Mouse (Mus musculus): ENCODE data around the gene Larp4b.
A peak's percentile ranks its signal among the peaks of the same experiment; 100 is the strongest.
"Not testable (repeated sequence)": the region's sequence is repeated elsewhere in the genome, so short reads cannot be mapped to it uniquely, and the experiment has no call there.

The Larp4b gene

DNA sequence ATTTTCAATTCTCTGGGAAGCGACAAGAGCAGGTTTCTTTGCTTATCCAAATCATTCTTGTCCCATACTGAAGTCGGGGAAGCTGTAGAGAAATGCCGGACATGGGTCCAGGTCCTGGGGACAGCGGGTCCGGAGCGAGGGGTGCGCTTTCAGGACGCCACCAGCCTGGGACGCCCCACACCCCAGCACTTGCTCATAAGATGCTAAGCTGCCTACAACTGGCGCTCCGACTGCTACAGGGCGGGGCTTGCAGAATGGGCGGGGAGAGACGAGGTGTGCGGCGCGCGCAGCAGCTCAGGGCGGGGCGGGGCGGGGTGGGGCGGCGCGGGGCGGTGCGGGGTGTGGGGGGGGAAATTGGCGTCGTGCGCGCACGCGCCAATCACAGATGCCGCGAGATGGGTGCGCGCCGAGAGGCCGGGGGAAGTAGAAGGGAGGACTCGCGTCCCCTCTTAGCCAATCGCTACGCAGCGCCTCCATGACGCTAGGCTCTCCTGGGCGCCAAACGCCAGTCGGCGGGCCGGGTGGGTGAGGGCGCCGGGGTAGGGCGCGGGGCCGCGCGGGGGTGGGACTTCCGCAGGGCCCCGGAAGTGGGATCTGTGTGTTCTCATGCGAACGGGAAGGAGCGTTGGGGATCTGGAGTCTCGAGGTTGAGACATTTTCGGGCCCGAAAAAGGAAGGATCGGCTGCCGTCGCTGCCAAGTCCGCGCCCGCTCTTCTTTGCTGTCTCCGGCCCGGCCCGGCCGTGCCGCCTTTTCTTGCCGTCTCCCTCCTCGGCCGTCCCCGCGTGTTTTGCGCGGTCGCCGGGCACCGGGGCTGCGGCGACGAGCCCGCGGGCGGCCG lies at the start of gene Larp4b:
Gene Larp4b (plus strand): TSS at position 566 of the 840 bp plus-strand sequence.
- DNase-seq: peak; percentile 98

- DNase-seq: no peak
Measured at GRCm38 (mm10) chr13:9044731-9045130, 49.0 kb upstream of the Larp4b start.

DNA sequence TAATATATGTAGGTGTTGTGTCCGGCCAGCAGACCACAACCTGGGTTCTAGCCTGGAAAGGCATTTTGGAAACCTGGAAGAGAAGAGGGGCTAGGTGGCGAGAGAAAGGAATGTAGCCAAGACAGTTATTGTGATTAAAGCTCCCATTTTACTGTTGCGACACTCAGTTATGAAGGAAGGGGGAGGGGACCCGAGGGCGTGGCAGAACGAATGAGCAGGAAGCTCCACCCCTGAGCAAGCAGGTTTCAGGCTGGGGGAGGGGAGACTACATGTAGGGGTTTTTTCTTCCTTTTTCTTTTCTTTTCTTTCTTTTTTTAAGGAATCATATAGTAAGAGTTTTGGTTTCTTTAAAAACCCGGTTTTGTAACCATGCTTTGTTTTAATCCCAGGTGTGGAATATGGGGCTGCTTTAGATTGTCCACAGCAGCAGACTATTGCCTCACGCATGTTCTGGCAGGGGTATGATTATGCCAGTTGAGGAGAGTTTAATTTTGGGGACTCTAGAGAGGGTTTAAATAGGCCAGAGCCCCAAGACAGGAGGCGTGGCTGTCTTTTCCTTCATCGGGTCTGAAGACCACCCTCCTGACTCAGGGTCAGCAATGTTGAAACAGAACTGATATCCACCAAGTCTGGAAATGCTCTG lies 41.5 kb upstream of the Larp4b start:
- not testable (repeated sequence) for DNase-seq

DNA sequence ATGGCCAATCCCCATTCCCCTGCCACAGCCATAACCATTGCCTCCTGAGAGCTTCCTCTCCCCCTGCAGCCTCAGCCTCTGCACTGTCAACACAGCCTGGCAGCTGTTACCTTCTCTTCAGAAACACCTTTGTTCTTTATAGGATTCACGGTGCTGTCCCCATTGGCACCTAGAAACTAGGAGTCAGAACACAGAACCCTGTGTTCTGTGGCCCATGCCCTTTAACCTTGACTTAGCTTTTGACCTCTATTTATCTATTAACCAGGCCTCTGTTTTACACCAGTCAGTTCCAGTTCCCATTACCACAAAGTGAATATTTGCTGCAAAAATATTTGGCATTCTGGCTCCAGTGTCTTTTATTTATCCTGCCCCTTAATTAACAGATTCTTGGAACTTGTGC lies 36.4 kb upstream of the Larp4b start:
- no peak for DNase-seq

- DNase-seq: no peak
Measured at GRCm38 (mm10) chr13:9058706-9059105, 35.0 kb upstream of the Larp4b start.

GRCm38 (mm10) chr13:9061394-9061793 lies 32.3 kb upstream of the Larp4b start:
- no peak for DNase-seq

- DNase-seq: peak; percentile 35
Measured at GRCm38 (mm10) chr13:9064196-9064595, 29.5 kb upstream of the Larp4b start.

DNA sequence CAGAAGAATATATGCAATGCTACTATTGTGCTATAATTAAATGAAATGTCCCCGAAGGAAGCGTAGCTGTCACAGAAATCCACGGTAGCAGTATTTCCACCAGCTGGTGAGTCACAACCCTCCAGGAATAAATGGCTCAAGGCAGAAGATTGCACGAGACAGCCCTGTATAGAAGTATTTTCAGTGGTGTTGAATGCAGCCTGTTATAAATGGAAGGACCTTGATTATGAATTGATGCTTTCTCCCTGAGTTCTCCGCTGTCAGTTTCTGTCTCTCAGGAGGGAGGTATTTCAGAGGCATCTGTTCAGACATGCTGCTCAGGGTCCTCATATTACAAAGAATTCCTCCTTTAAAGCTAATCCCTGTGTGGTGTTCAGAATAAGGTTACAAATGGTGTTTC lies 27.6 kb upstream of the Larp4b start:
- DNase-seq: no peak

GRCm38 (mm10) chr13:9071008-9071407 lies 22.7 kb upstream of the Larp4b start:
- no peak for DNase-seq

DNA sequence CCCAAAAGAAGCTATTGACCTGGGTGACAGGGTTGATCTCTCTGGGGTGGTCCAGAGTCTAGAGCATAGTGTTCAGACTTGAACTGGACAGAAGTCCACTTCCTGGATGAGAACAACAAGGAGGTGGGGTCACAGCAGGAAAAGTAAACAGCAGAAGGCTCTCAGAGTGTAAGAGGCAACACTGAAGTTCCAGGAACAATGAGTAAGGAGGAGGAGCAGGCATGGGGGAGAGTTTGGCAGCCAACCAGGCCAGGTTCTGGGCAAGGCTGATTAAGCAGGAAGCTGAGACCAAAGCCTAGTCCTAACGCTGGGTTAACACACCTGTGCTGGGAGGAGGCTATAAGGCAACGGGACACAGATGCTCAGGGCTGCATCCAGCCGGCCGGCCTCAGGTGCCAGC lies 19.9 kb upstream of the Larp4b start:
- DNase-seq: no peak

DNA sequence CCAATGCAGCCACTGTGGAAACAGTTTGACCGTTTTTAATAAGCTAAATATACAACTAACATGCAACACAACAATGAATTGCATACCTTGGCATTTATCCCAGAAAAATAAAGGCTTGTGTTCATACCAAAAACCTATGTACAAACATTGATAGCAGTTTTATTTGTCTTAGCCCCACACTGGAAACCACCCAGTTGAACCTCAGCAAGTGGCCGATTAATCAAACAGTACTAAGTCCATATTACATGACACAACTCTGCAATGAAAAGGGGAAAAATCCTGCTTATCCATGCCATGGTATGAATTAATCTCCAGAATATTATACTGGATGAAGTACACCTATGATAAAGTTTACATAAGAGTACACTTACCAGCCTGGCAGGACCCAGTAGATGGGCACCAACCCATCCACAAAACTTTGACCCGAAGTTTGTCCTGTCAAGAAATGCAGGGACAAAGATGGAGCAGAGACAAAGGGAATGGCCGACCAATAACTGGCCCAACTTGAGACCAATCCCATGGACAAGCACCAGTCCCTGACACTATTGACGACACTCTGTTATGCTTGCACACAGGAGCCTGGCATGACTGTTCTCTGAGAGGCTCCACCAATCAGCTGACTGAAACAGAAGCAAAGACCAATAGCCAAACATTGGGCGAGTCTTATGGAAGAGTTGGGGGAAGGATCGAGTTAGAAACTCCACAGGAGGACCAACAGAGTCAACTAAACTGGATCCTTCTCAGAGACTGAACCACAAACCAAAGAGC lies 17.7 kb upstream of the Larp4b start:
- DNase-seq: no peak

DNA sequence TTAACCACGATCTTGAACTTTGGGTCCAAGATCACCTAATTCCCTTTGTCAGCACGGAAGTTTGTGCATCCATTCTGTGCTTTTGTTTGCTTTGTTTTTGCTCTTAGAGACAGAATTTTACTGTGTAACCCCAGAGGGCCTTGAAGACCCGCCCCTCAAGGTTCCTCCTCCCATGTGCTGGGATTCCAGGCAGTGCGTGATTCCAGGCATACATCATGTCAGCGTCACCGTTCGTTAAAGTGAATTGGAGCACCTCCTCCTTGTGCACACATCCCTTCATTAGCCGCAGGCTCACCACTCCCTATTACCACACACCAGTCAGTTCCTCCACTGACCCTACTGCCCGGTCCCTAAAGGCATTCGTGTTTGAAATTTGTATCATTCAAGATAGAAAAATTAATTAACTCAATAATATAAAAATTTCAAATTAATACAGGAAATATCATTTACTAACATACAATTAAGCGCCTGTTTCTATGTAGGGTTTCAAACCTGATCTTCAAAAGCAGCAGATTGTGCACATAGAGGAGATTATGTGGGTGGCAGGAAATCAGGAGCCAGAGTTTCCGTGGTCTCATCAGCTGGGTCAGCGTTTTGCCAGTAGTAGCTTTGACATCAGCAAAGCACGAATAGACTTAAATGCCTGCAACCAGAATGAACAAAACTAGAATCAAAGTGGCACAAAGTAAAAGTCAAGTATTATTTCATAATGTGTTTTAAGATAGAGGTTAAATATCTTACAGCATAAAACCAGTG lies 11.4 kb upstream of the Larp4b start:
- DNase-seq: no peak

- DNase-seq: peak; percentile 72
Measured at GRCm38 (mm10) chr13:9094186-9094980, 702 bp downstream of the Larp4b start.

DNA sequence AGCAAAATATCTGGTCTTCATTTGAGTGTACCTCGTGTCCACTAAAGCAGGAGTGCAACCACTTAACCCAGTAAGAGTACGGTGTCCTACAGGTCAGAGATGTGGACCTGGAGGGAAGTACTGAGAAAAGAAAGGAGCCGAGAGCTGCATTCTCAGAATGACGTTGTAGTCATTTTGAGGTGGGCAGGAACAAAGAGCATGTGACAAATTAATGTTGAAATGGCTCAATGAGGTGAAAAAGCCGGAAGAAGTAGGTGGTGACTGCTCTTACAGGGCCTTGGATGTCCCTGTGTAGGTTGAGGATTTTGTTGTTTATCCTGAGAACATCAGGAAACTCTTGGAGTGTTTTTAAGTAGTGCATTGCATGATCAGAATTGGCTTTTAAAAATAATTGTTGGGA lies 5.6 kb downstream of the Larp4b start:
- DNase-seq: no peak

DNA sequence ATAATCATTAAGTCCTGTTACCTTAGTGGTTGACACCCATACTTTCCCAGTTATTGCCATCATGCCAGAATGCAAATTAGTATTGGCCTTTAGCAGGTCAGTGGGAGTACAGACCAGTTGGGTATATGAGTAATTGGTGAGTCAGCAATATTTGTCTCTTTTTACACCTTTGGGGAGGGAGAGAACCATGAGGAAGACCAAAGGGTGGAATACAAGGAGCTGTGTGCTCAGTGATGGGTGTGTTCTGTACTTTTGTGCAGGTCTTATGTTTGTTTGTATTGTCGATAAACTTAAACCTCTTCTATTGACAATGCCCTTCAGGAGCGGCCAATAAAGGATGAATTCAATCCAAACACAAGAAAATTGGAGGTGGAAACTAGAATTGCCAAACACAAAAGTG lies 6.8 kb downstream of the Larp4b start:
- no peak for DNase-seq

DNA sequence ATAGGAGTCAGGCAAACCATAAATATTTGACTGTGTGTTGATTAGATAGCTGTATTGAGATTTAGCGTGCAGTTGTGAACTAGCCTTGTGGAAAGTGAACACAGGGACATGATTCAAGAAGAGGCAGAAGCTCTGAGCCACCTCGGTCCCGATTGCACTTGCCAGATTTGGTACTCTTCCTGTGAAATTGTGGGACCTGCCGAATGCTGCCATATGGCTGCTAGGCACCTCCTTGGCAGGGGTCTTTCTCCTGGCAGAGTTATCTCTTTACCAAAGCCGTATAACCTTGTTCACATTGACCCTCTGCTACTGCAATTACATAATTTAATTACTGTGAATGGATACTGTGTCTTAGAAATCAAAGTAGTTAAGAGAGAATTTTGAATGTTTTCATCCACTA lies 12.6 kb downstream of the Larp4b start:
- peak; percentile 50 for DNase-seq

- no peak for DNase-seq
Measured at GRCm38 (mm10) chr13:9106992-9107858, 13.5 kb downstream of the Larp4b start.

DNA sequence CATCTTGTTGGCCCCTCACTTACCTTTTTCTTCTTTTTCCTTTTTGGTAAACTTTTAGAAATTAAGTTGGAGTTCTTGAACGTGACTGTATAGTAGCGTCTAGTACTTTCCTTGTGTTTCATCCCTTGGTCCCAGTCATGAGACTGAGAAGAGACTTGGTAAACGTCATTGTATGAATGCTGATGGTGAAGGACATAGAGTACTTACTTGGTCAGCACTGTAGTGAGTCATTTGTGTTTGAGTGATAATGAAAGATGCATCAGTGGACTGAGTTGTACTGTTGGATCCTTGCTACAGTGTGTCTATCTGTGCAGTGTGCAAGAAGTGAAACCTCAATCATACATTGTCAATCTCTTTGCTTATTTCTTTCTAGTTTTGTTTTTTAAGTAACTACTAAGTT lies 20.1 kb downstream of the Larp4b start:
- DNase-seq: no peak

GRCm38 (mm10) chr13:9120835-9121542 lies 27.3 kb downstream of the Larp4b start:
- DNase-seq: no peak

- DNase-seq: no peak
Measured at GRCm38 (mm10) chr13:9122045-9122444, 28.4 kb downstream of the Larp4b start.

Data from cerebellum, adult 9-11 months (tissue).